Mouse (Mus musculus) liver, embryonic 14.5 days (tissue): ENCODE measurements around the gene Iqgap2.

Experiments
- CTCF ChIP-seq: IDR thresholded peaks from 2 replicates; pipeline ENCODE4 v1.5.1; 2016; ENCODE audit warnings: antibody characterized with exemption, low read depth, control low read depth
- EP300 ChIP-seq: IDR thresholded peaks from 2 replicates; pipeline ENCODE4 v1.6.1; 2016; ENCODE audit warnings: antibody characterized with exemption, low read depth

DNA sequence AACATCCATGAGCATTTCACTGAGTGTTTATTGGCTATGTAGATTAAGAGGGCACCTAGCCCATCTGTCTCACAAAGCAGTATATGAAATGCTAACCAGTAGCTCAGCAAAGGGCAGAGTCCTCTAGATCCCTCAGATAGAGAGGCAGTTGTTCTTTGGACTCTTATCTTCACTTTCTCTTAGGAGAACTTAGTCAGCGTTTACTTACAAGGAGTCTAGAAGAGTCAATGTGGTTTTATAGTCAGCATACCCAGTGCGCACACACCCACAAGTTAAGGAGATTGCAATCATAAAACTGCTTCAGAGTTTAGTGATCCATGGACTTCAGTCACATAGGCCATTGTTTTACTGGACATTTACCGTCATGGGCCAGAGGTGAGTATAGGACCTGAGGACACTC lies 54.8 kb downstream of the Iqgap2 start:
- TF ChIP-seq EP300 (no peak), CTCF (no peak)
